Comparison of ENCODE assay signal across 8 mouse cellular contexts in genomic region chr5:112780383-112780782, GRCm38 (mm10).
DNase-seq lines count a peak whose midpoint lies in the region; ATAC-seq and TF ChIP-seq lines count a peak whose summit lies in the region.

No protein-coding gene starts in this region.

- peak; percentile 25; the same call in 1 of the 2 replicates for TF ChIP-seq CTCF in gastrocnemius, adult 2 months (IDR thresholded peaks at IDR 0.05)
- TF ChIP-seq CTCF in lung, embryonic 14.5 days (IDR thresholded peaks at IDR 0.05; ENCODE audit: low read depth) = no peak

- H3K9ac ChIP-seq in forebrain, embryonic 16.5 days (replicated peaks; ENCODE audit: low read depth, low read length) = no peak overlapping the region
- H3K9ac ChIP-seq in lung, embryonic 14.5 days = no peak overlapping the region

- no peak overlapping the region for H3K27ac ChIP-seq in forebrain, embryonic 16.5 days (ENCODE audit: low read length)
- H3K27ac ChIP-seq in forebrain, embryonic 10.5 days = no peak overlapping the region
- H3K27ac ChIP-seq in gastrocnemius, adult 2 months = peak overlapping the region; percentile 48; the same call in 1 of the 2 replicates
- H3K27ac ChIP-seq in lung, embryonic 14.5 days (ENCODE audit: low read depth) = no peak overlapping the region

- no peaks in the 10 kb centered on the region for H3K36me3 ChIP-seq in forebrain, embryonic 16.5 days (ENCODE audit: control insufficient read depth, insufficient read depth)
- no peaks in the 10 kb centered on the region for H3K36me3 ChIP-seq in forebrain, embryonic 10.5 days (replicated peaks)
- H3K36me3 ChIP-seq in lung, embryonic 14.5 days (ENCODE audit: insufficient read depth) = no peaks in the 10 kb centered on the region

- ATAC-seq in forebrain, embryonic 16.5 days = peak; percentile 18; the same call in 1 of the 2 replicates
- peak; percentile 49; the same call in 1 of the 2 replicates for ATAC-seq in lung, embryonic 14.5 days (ENCODE audit: insufficient read depth)

- H3K9me3 ChIP-seq in forebrain, embryonic 16.5 days (ENCODE audit: control insufficient read depth, low read length) = no peaks in the 10 kb centered on the region
- no peaks in the 10 kb centered on the region for H3K9me3 ChIP-seq in forebrain, embryonic 10.5 days
- H3K9me3 ChIP-seq in lung, embryonic 14.5 days (ENCODE audit: low read depth, low read length) = no peaks in the 10 kb centered on the region

- no peak for DNase-seq in forebrain, embryonic 10.5 days (ENCODE audit: extremely low spot score, low spot score)
- peak; percentile 88 for DNase-seq in adrenal gland, postnatal 14 days
- DNase-seq in gastrocnemius, adult 2 months = peak; percentile 88
- DNase-seq in lung, embryonic 14.5 days = peak; percentile 68
- no peak for DNase-seq in liver
- no peak for DNase-seq in c-Kit-positive CD71-positive TER-119-positive erythroid progenitor cells, embryonic 14.5 days (ENCODE audit: low spot score)
- DNase-seq in spleen, adult 12 weeks (ENCODE audit: low spot score) = no peak

- H3K4me1 ChIP-seq in forebrain, embryonic 16.5 days (replicated peaks; ENCODE audit: control insufficient read depth, insufficient read depth, low read length) = peaks cover 5% of the 10 kb centered on the region
- H3K4me1 ChIP-seq in forebrain, embryonic 10.5 days = no peaks in the 10 kb centered on the region
- no peaks in the 10 kb centered on the region for H3K4me1 ChIP-seq in lung, embryonic 14.5 days (ENCODE audit: insufficient read depth)

- no peak overlapping the region for H3K4me3 ChIP-seq in forebrain, embryonic 16.5 days (replicated peaks; ENCODE audit: low read length)
- H3K4me3 ChIP-seq in forebrain, embryonic 10.5 days = no peak overlapping the region
- H3K4me3 ChIP-seq in gastrocnemius, adult 2 months = no peak overlapping the region
- H3K4me3 ChIP-seq in lung, embryonic 14.5 days (ENCODE audit: low read depth, low read length) = no peak overlapping the region

- no peak overlapping the region for H3K4me2 ChIP-seq in forebrain, embryonic 16.5 days (ENCODE audit: low read length)
- no peak overlapping the region for H3K4me2 ChIP-seq in lung, embryonic 14.5 days

- WGBS in forebrain, embryonic 16.5 days = 36% methylated on average over 5 of the region's 5 CpGs
- 91% methylated on average over 5 of the region's 5 CpGs for WGBS in forebrain, embryonic 10.5 days
- WGBS in lung, embryonic 14.5 days = 47% methylated on average over 5 of the region's 5 CpGs

- no peaks in the 10 kb centered on the region for H3K27me3 ChIP-seq in forebrain, embryonic 16.5 days (replicated peaks; ENCODE audit: control insufficient read depth, insufficient read depth, low read length)
- no peaks in the 10 kb centered on the region for H3K27me3 ChIP-seq in forebrain, embryonic 10.5 days (ENCODE audit: poor library complexity, severe bottlenecking)
- no peaks in the 10 kb centered on the region for H3K27me3 ChIP-seq in lung, embryonic 14.5 days (ENCODE audit: insufficient read depth, low read length)

- intact Hi-C loops in gastrocnemius, adult 2 months (cut with DNase I) = no loop called here

Comparison
In these comparisons a context has a peak if more than half of its experiments do, and no peak if none do; other contexts are left out.
1. DNase-seq: peak in adrenal gland, postnatal 14 days (single experiment), gastrocnemius, adult 2 months (single experiment) and lung, embryonic 14.5 days (single experiment); none in forebrain, embryonic 10.5 days (single experiment), liver (single experiment), c-Kit-positive CD71-positive TER-119-positive erythroid progenitor cells, embryonic 14.5 days (single experiment) and spleen, adult 12 weeks (single experiment).